Mouse (Mus musculus): ENCODE data around the gene Tshz2. TPM values are rescaled to one million over a fixed set of nuclear protein-coding genes. Genes with fewer than 3 reads are reported as not detected.
"Not testable (repeated sequence)": the region's sequence is repeated elsewhere in the genome, so short reads cannot be mapped to it uniquely, and the experiment has no call there.

Gene Tshz2
- polyA plus RNA-seq (2015; fragmentation: Nextera tagmentation; extraction: Ambion mirVana) = 22.8 and 23.3 TPM in 2 replicates

DNA sequence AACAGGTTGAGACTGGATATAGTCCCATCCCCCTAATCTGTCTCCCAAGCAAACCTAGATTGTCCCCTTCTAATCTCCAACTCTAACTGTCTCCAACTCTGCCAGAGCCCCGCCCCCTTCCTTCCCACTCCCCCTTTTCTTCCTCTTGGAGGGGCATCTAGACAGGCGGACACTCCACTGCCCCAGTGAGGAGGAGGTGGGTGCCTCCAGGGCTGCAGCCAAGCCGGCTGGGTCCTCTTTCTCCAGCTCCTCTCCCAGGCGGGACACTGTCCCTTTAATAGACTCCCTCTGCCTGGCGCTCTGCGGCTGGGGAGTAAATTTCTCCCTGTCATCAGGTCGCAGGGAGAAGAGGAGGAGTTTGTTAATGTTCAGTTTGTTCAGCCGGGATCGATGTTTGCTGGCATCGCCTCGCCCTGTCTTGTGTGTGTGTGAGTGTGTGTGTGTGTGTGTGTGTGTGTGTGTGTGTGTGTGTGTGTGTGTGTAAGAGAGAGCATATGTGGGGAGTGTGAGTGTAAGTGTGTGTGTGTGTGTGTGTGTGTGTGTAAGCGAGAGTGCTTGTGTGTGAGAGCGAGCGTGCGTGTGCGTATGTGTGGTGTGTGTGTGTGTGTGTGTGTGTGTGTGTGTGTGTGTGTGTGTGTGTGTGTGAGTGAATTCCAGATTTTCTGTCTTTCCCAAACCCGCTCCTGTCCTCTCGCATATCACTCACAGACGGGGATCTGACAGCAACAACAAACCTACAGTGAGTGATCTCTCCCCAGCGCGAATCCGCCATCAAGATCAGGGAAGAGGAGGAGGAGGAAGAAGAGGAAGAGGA is at the start of gene Tshz2:
Tshz2 (plus strand) TSS at position 676 of the 814 bp plus-strand sequence.
- WGBS = under 1% methylated on average over 16 of the region's 22 CpGs
- peak within 1 kb of the TSS; percentile 73 for H3K27ac ChIP-seq (ENCODE audit: low read length)
- H3K4me1 ChIP-seq (ENCODE audit: control insufficient read depth, insufficient read depth, low read length) = peaks cover 20% of the 10 kb centered on the region
- H3K27me3 ChIP-seq (ENCODE audit: control insufficient read depth, insufficient read depth, low read depth, low read length) = no peaks in the 10 kb centered on the region
- peak within 1 kb of the TSS; percentile 67 for H3K4me3 ChIP-seq (ENCODE audit: low read depth, low read length)
- H3K9ac ChIP-seq (ENCODE audit: low read depth, low read length) = peak within 1 kb of the TSS; percentile 79
- H3K36me3 ChIP-seq (ENCODE audit: control insufficient read depth, insufficient read depth, low read length) = no peaks in the 10 kb centered on the region
- ATAC-seq = peak; percentile 73
- peak within 1 kb of the TSS; percentile 85 for H3K4me2 ChIP-seq (ENCODE audit: low read length)
- H3K9me3 ChIP-seq (replicated peaks; ENCODE audit: control insufficient read depth, low read length, poor library complexity, severe bottlenecking) = no peaks in the 10 kb centered on the region

GRCm38 (mm10) chr2:169583476-169583875 is 49.3 kb upstream of the Tshz2 start:
- Histone ChIP-seq H3K9me3 (replicated peaks; ENCODE audit: control insufficient read depth, low read length, poor library complexity, severe bottlenecking) (no peaks in the 10 kb centered on the region), H3K27me3 (ENCODE audit: control insufficient read depth, insufficient read depth, low read depth, low read length) (no peaks in the 10 kb centered on the region), H3K36me3 (ENCODE audit: control insufficient read depth, insufficient read depth, low read length) (no peaks in the 10 kb centered on the region), H3K4me1 (ENCODE audit: control insufficient read depth, insufficient read depth, low read length) (peaks cover 6% of the 10 kb centered on the region), H3K9ac (ENCODE audit: low read depth, low read length) (no peak overlapping the region), H3K27ac (ENCODE audit: low read length) (no peak overlapping the region), H3K4me3 (ENCODE audit: low read depth, low read length) (no peak overlapping the region), H3K4me2 (ENCODE audit: low read length) (no peak overlapping the region)
- ATAC-seq = no peak
- WGBS = 84% methylated on average over 3 of the region's 3 CpGs

GRCm38 (mm10) chr2:169584745-169585456 is 47.9 kb upstream of the Tshz2 start:
- H3K9me3 ChIP-seq (replicated peaks; ENCODE audit: control insufficient read depth, low read length, poor library complexity, severe bottlenecking) = no peaks in the 10 kb centered on the region
- no peak overlapping the region for H3K4me2 ChIP-seq (ENCODE audit: low read length)
- peaks cover 6% of the 10 kb centered on the region for H3K4me1 ChIP-seq (ENCODE audit: control insufficient read depth, insufficient read depth, low read length)
- no peak overlapping the region; the same call in 1 of the 2 replicates for H3K9ac ChIP-seq (ENCODE audit: low read depth, low read length)
- H3K27me3 ChIP-seq (ENCODE audit: control insufficient read depth, insufficient read depth, low read depth, low read length) = no peaks in the 10 kb centered on the region
- 30% methylated on average over 15 of the region's 15 CpGs for WGBS
- peak; percentile 72 for ATAC-seq
- no peaks in the 10 kb centered on the region for H3K36me3 ChIP-seq (ENCODE audit: control insufficient read depth, insufficient read depth, low read length)
- no peak overlapping the region for H3K4me3 ChIP-seq (ENCODE audit: low read depth, low read length)
- no peak overlapping the region for H3K27ac ChIP-seq (ENCODE audit: low read length)

- ATAC-seq = no peak
- H3K27ac ChIP-seq (ENCODE audit: low read length) = no peak overlapping the region
- no peaks in the 10 kb centered on the region for H3K27me3 ChIP-seq (ENCODE audit: control insufficient read depth, insufficient read depth, low read depth, low read length)
- H3K9me3 ChIP-seq (replicated peaks; ENCODE audit: control insufficient read depth, low read length, poor library complexity, severe bottlenecking) = no peaks in the 10 kb centered on the region
- H3K36me3 ChIP-seq (ENCODE audit: control insufficient read depth, insufficient read depth, low read length) = no peaks in the 10 kb centered on the region
- H3K4me2 ChIP-seq (ENCODE audit: low read length) = no peak overlapping the region
- WGBS = 78% methylated on average over 11 of the region's 12 CpGs
- H3K4me1 ChIP-seq (ENCODE audit: control insufficient read depth, insufficient read depth, low read length) = peaks cover 6% of the 10 kb centered on the region
- H3K4me3 ChIP-seq (ENCODE audit: low read depth, low read length) = no peak overlapping the region
- no peak overlapping the region; the same call in 1 of the 2 replicates for H3K9ac ChIP-seq (ENCODE audit: low read depth, low read length)
These were observed 47.1 kb upstream of the Tshz2 start for GRCm38 (mm10) chr2:169585631-169586285.

DNA sequence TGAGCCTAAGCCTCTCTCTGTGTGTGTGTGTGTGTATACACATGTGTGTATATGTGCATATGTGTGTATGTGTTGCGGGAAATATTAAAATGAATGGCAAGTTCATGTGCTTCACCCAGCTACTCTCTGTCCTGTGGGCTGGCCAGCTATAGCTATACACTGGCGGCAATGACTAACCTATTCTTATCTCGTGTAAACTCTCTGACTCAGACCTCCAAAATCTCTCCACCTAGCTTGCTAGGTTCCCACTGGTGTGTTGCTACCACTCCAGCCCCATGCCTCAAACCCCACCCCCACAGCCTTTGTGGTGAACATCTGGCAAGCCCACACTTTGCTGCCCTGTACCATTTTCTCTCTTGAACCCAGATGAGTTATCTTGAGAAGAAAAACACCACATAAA is 46.1 kb upstream of the Tshz2 start:
- ATAC-seq = no peak
- H3K9ac ChIP-seq (ENCODE audit: low read depth, low read length) = no peak overlapping the region
- H3K27ac ChIP-seq (ENCODE audit: low read length) = no peak overlapping the region
- 91% methylated on average over 3 of the region's 3 CpGs for WGBS
- H3K4me1 ChIP-seq (ENCODE audit: control insufficient read depth, insufficient read depth, low read length) = peaks cover 6% of the 10 kb centered on the region
- H3K9me3 ChIP-seq (replicated peaks; ENCODE audit: control insufficient read depth, low read length, poor library complexity, severe bottlenecking) = no peaks in the 10 kb centered on the region
- H3K4me3 ChIP-seq (ENCODE audit: low read depth, low read length) = no peak overlapping the region
- no peaks in the 10 kb centered on the region for H3K27me3 ChIP-seq (ENCODE audit: control insufficient read depth, insufficient read depth, low read depth, low read length)
- H3K4me2 ChIP-seq (ENCODE audit: low read length) = no peak overlapping the region
- no peaks in the 10 kb centered on the region for H3K36me3 ChIP-seq (ENCODE audit: control insufficient read depth, insufficient read depth, low read length)

GRCm38 (mm10) chr2:169587645-169588044 is 45.2 kb upstream of the Tshz2 start, which contains the start of gene Gm11011:
Gm11011 (minus strand) TSS chr2:169587745.
- not testable (repeated sequence) for H3K27ac ChIP-seq (ENCODE audit: low read length); ATAC-seq

GRCm38 (mm10) chr2:169589697-169590096 is 43.1 kb upstream of the Tshz2 start:
- no peak for ATAC-seq
- H3K4me1 ChIP-seq (ENCODE audit: control insufficient read depth, insufficient read depth, low read length) = peaks cover 4% of the 10 kb centered on the region
- no peak overlapping the region for H3K4me3 ChIP-seq (ENCODE audit: low read depth, low read length)
- 92% methylated on average over 10 of the region's 10 CpGs for WGBS
- no peaks in the 10 kb centered on the region for H3K27me3 ChIP-seq (ENCODE audit: control insufficient read depth, insufficient read depth, low read depth, low read length)
- H3K27ac ChIP-seq (ENCODE audit: low read length) = no peak overlapping the region
- no peak overlapping the region for H3K9ac ChIP-seq (ENCODE audit: low read depth, low read length)
- no peaks in the 10 kb centered on the region for H3K9me3 ChIP-seq (replicated peaks; ENCODE audit: control insufficient read depth, low read length, poor library complexity, severe bottlenecking)
- H3K36me3 ChIP-seq (ENCODE audit: control insufficient read depth, insufficient read depth, low read length) = no peaks in the 10 kb centered on the region
- H3K4me2 ChIP-seq (ENCODE audit: low read length) = no peak overlapping the region

More at GRCm38 (mm10) chr2:169587645-169588044, 45.2 kb upstream of the Tshz2 start, which contains the start of gene Gm11011:
- H3K4me3 ChIP-seq (ENCODE audit: low read depth, low read length); H3K9ac ChIP-seq (ENCODE audit: low read depth, low read length); H3K4me1 ChIP-seq (ENCODE audit: control insufficient read depth, insufficient read depth, low read length); H3K27me3 ChIP-seq (ENCODE audit: control insufficient read depth, insufficient read depth, low read depth, low read length); H3K9me3 ChIP-seq (replicated peaks; ENCODE audit: control insufficient read depth, low read length, poor library complexity, severe bottlenecking); H3K4me2 ChIP-seq (ENCODE audit: low read length); H3K36me3 ChIP-seq (ENCODE audit: control insufficient read depth, insufficient read depth, low read length): not testable (repeated sequence)

- ATAC-seq = no peak
These were observed 42.4 kb upstream of the Tshz2 start for GRCm38 (mm10) chr2:169590412-169590811.

More at GRCm38 (mm10) chr2:169590412-169590811, 42.4 kb upstream of the Tshz2 start:
- H3K9me3 ChIP-seq (replicated peaks; ENCODE audit: control insufficient read depth, low read length, poor library complexity, severe bottlenecking) = no peaks in the 10 kb centered on the region
- no peak overlapping the region for H3K4me3 ChIP-seq (ENCODE audit: low read depth, low read length)
- 73% methylated on average over 8 of the region's 8 CpGs for WGBS
- no peak overlapping the region for H3K27ac ChIP-seq (ENCODE audit: low read length)
- H3K9ac ChIP-seq (ENCODE audit: low read depth, low read length) = no peak overlapping the region
- H3K36me3 ChIP-seq (ENCODE audit: control insufficient read depth, insufficient read depth, low read length) = no peaks in the 10 kb centered on the region
- no peak overlapping the region for H3K4me2 ChIP-seq (ENCODE audit: low read length)
- H3K4me1 ChIP-seq (ENCODE audit: control insufficient read depth, insufficient read depth, low read length) = peaks cover under 1% of the 10 kb centered on the region; the same call in 1 of the 2 replicates
- no peaks in the 10 kb centered on the region for H3K27me3 ChIP-seq (ENCODE audit: control insufficient read depth, insufficient read depth, low read depth, low read length)
